Mouse (Mus musculus): ENCODE results near the gene Trp53bp2. TPM values are rescaled to one million over a fixed set of nuclear protein-coding genes. Genes with fewer than 3 reads are reported as not detected.

Trp53bp2 gene
- polyA plus RNA-seq, 1 experiment from 2014 or later = 4.4 TPM

DNA sequence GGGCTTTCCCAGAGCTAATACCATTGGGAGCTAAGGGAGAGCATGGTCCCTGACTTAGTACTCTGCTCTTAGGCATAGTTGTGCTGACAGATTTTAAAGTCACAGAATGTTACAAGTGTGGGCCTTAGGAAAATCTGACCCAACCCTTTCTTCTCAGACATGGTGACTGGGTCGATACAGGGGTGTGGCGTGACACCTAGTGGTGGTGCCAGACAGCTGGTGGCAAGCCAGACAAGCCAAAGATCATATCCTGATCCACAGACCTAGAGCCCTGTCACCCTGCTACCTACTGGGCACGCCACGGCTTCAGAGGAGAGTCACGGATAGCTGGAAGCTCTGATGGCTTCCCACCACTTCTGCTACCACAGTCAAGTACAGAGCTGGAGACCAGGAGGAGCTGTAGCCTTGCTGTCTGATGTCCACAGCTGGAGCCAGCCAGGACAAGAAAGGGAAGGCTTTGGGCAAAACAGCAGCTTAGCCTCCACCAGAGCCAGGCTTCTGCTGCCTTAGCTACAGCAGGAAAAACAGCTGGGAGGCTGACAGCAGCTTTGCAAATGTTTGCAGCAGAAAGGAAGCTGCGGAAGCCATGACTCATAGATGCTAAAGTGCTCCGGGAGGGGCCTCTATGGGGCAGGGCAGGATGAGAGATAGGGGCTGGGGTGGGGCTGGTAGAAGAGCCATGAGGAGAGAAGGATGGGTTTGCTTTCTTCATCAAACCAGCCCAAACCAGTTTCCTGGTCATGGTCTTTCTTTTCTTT is 97.4 kb downstream of the Trp53bp2 start:
- H3K27me3 ChIP-seq (ENCODE audit: control insufficient read depth, insufficient read depth, low read depth, low read length) = no peaks in the 10 kb centered on the region
- H3K4me2 ChIP-seq (ENCODE audit: low read depth, low read length) = no peak overlapping the region
- no peaks in the 10 kb centered on the region for H3K36me3 ChIP-seq (ENCODE audit: control insufficient read depth, insufficient read depth)
- ATAC-seq (ENCODE audit: low read depth) = peak; percentile 57
- peaks cover 25% of the 10 kb centered on the region for H3K4me1 ChIP-seq (ENCODE audit: control insufficient read depth, low read depth, low read length)
- H3K9me3 ChIP-seq (replicated peaks; ENCODE audit: control insufficient read depth, low read length) = no peaks in the 10 kb centered on the region
- peak overlapping the region; percentile 59 for H3K27ac ChIP-seq (ENCODE audit: low read length)
- 20% methylated on average over 7 of the region's 7 CpGs for WGBS (ENCODE audit: insufficient replicate concordance)
- no peak overlapping the region for H3K4me3 ChIP-seq (ENCODE audit: low read depth, low read length)
- no peak overlapping the region for H3K9ac ChIP-seq (ENCODE audit: low read depth, low read length)

GRCm38 (mm10) chr1:182509110-182509797 is 100.3 kb downstream of the Trp53bp2 start:
- no peak for ATAC-seq (ENCODE audit: low read depth)

GRCm38 (mm10) chr1:182511073-182511472 is 102.1 kb downstream of the Trp53bp2 start:
- no peaks in the 10 kb centered on the region for H3K9me3 ChIP-seq (replicated peaks; ENCODE audit: control insufficient read depth, low read length)
- no peak for ATAC-seq (ENCODE audit: low read depth)
- no peak overlapping the region for H3K9ac ChIP-seq (ENCODE audit: low read depth, low read length)
- no peak overlapping the region for H3K4me3 ChIP-seq (ENCODE audit: low read depth, low read length)
- H3K4me1 ChIP-seq (ENCODE audit: control insufficient read depth, low read depth, low read length) = peaks cover 6% of the 10 kb centered on the region
- WGBS (ENCODE audit: insufficient replicate concordance) = 44% methylated on average over 2 of the region's 2 CpGs
- no peak overlapping the region for H3K4me2 ChIP-seq (ENCODE audit: low read depth, low read length)
- H3K36me3 ChIP-seq (ENCODE audit: control insufficient read depth, insufficient read depth) = no peaks in the 10 kb centered on the region
- no peak overlapping the region for H3K27ac ChIP-seq (ENCODE audit: low read length)
- H3K27me3 ChIP-seq (ENCODE audit: control insufficient read depth, insufficient read depth, low read depth, low read length) = no peaks in the 10 kb centered on the region

More at GRCm38 (mm10) chr1:182509110-182509797, 100.3 kb downstream of the Trp53bp2 start:
- Histone ChIP-seq H3K4me1 (ENCODE audit: control insufficient read depth, low read depth, low read length) (peaks cover 14% of the 10 kb centered on the region), H3K27me3 (ENCODE audit: control insufficient read depth, insufficient read depth, low read depth, low read length) (no peaks in the 10 kb centered on the region), H3K36me3 (ENCODE audit: control insufficient read depth, insufficient read depth) (no peaks in the 10 kb centered on the region), H3K9ac (ENCODE audit: low read depth, low read length) (no peak overlapping the region), H3K9me3 (replicated peaks; ENCODE audit: control insufficient read depth, low read length) (no peaks in the 10 kb centered on the region), H3K4me2 (ENCODE audit: low read depth, low read length) (no peak overlapping the region), H3K4me3 (ENCODE audit: low read depth, low read length) (no peak overlapping the region), H3K27ac (ENCODE audit: low read length) (no peak overlapping the region)
- WGBS (ENCODE audit: insufficient replicate concordance) = 56% methylated on average over 10 of the region's 10 CpGs

- WGBS (ENCODE audit: insufficient replicate concordance) = 50% methylated on average over 8 of the region's 8 CpGs
Observed at GRCm38 (mm10) chr1:182511778-182512177, 102.8 kb downstream of the Trp53bp2 start.

More at GRCm38 (mm10) chr1:182511778-182512177, 102.8 kb downstream of the Trp53bp2 start:
- no peak overlapping the region for H3K27ac ChIP-seq (ENCODE audit: low read length)
- H3K4me3 ChIP-seq (ENCODE audit: low read depth, low read length) = no peak overlapping the region
- H3K9ac ChIP-seq (ENCODE audit: low read depth, low read length) = no peak overlapping the region
- peaks cover 5% of the 10 kb centered on the region for H3K27me3 ChIP-seq (ENCODE audit: control insufficient read depth, insufficient read depth, low read depth, low read length)
- no peaks in the 10 kb centered on the region for H3K4me1 ChIP-seq (ENCODE audit: control insufficient read depth, low read depth, low read length)
- no peak overlapping the region for H3K4me2 ChIP-seq (ENCODE audit: low read depth, low read length)
- no peaks in the 10 kb centered on the region for H3K9me3 ChIP-seq (replicated peaks; ENCODE audit: control insufficient read depth, low read length)
- H3K36me3 ChIP-seq (ENCODE audit: control insufficient read depth, insufficient read depth) = no peaks in the 10 kb centered on the region
- no peak for ATAC-seq (ENCODE audit: low read depth)

Other genes with a start within 250 kb of the Trp53bp2 start
- not detected in 2 replicates for gene Vmn1r1, start 244.7 kb upstream of the Trp53bp2 start, polyA plus RNA-seq (2015; fragmentation: Nextera tagmentation; extraction: Ambion mirVana)
- 72.2 and 75.1 TPM in 2 replicates for gene Degs1, start 126.4 kb upstream of the Trp53bp2 start, polyA plus RNA-seq (2015; fragmentation: Nextera tagmentation; extraction: Ambion mirVana)
- 4.1 and 5.1 TPM in 2 replicates for gene Fbxo28, start 67.5 kb upstream of the Trp53bp2 start, polyA plus RNA-seq (2015; fragmentation: Nextera tagmentation; extraction: Ambion mirVana)
- gene Capn2, start 108.4 kb downstream of the Trp53bp2 start, polyA plus RNA-seq (2015; fragmentation: Nextera tagmentation; extraction: Ambion mirVana) = 25.0 and 27.4 TPM in 2 replicates
- gene Capn8, start 155.8 kb downstream of the Trp53bp2 start, polyA plus RNA-seq (2015; fragmentation: Nextera tagmentation; extraction: Ambion mirVana) = 0.05 TPM in 1 of 2 replicates, not detected in the other